Mouse (Mus musculus) testis, adult 2 months (tissue): ENCODE measurements around the gene Aldh1b1. TPM values are rescaled to one million over a fixed set of nuclear protein-coding genes. Genes with fewer than 3 reads are reported as not detected.
A peak's percentile ranks its signal among the peaks of the same experiment; 100 is the strongest.

Experiments
- H3K27ac ChIP-seq: fragments of 200-500 bp; 2 replicates; pipeline ENCODE4 v1.5.1; 2012; ENCODE audit warnings: low read depth, low read length; ENCODE audit not compliant: control insufficient read depth, insufficient read depth
- H3K27me3 ChIP-seq: fragments of 200-500 bp; 2 replicates; pipeline ENCODE4 v1.6.1; 2012; ENCODE audit warnings: mild to moderate bottlenecking, low read length, moderate library complexity; ENCODE audit not compliant: control insufficient read depth, insufficient read depth
- H3K36me3 ChIP-seq: fragments of 200-500 bp; 2 replicates; pipeline ENCODE4 v1.6.1; 2012; ENCODE audit warnings: mild to moderate bottlenecking, low read length; ENCODE audit not compliant: control insufficient read depth, insufficient read depth
- H3K4me1 ChIP-seq: fragments of 200-500 bp; 2 replicates; pipeline ENCODE4 v1.6.1; 2012; ENCODE audit warnings: low read length; ENCODE audit not compliant: control insufficient read depth, insufficient read depth
- H3K4me3 ChIP-seq: fragments of 200-500 bp; 2 replicates; pipeline ENCODE4 v1.5.1; 2012; ENCODE audit warnings: low read depth, mild to moderate bottlenecking, low read length, moderate library complexity, mixed read lengths; ENCODE audit not compliant: control insufficient read depth
- CTCF ChIP-seq: fragments of 200-500 bp; IDR thresholded peaks from 2 replicates; pipeline ENCODE4 v1.5.1; 2012; ENCODE audit warnings: low read depth, mild to moderate bottlenecking, inconsistent platforms, low read length, moderate library complexity; ENCODE audit not compliant: control insufficient read depth, insufficient read depth, insufficient replicate concordance
- POLR2A ChIP-seq: fragments of 200-500 bp; IDR thresholded peaks from 2 replicates; pipeline ENCODE4 v1.6.1; 2012; ENCODE audit warnings: low read depth, mild to moderate bottlenecking, inconsistent platforms, low read length, moderate library complexity; ENCODE audit not compliant: control insufficient read depth
- polyA plus RNA-seq: library from polyadenylated mRNA; depleted of rRNA; stranded (reverse); fragments of >200 nt; gene quantifications from 2 replicates; pipeline ENCODE4 v1.2.3, GENCODE M21; 2012

Gene Aldh1b1
- polyA plus RNA-seq, 1 experiment = 9.8 TPM

GRCm38 (mm10) chr4:45820074-45820830, 21.4 kb downstream of the Aldh1b1 start:
- Histone ChIP-seq H3K4me3 (no peak overlapping the region), H3K27me3 (no peaks in the 10 kb centered on the region), H3K36me3 (no peaks in the 10 kb centered on the region), H3K4me1 (no peaks in the 10 kb centered on the region), H3K27ac (no peak overlapping the region; the same call in 1 of the 2 replicates)
- peak; percentile 82; the same call in 1 of the 2 replicates for TF ChIP-seq CTCF
- TF ChIP-seq POLR2A = no peak

- no peaks in the 10 kb centered on the region for H3K36me3 ChIP-seq
- H3K4me3 ChIP-seq = no peak overlapping the region
- no peak overlapping the region for H3K27ac ChIP-seq
- TF ChIP-seq POLR2A (no peak), CTCF (no peak)
- H3K4me1 ChIP-seq = no peaks in the 10 kb centered on the region; the same call in 1 of the 2 replicates
- no peaks in the 10 kb centered on the region for H3K27me3 ChIP-seq
Observed at GRCm38 (mm10) chr4:45821995-45822394, 23.2 kb downstream of the Aldh1b1 start.

- Histone ChIP-seq H3K27me3 (no peaks in the 10 kb centered on the region), H3K4me1 (no peaks in the 10 kb centered on the region; the same call in 1 of the 2 replicates), H3K36me3 (no peaks in the 10 kb centered on the region), H3K27ac (no peak overlapping the region), H3K4me3 (no peak overlapping the region)
- TF ChIP-seq CTCF = no peak
- TF ChIP-seq POLR2A = no peak
Observed at GRCm38 (mm10) chr4:45822781-45823575, 24.2 kb downstream of the Aldh1b1 start.

GRCm38 (mm10) chr4:45824049-45824760, 25.4 kb downstream of the Aldh1b1 start:
- no peaks in the 10 kb centered on the region for H3K27me3 ChIP-seq
- TF ChIP-seq POLR2A (no peak), CTCF (no peak)
- H3K4me3 ChIP-seq = no peak overlapping the region
- H3K4me1 ChIP-seq = no peaks in the 10 kb centered on the region; the same call in 1 of the 2 replicates
- H3K27ac ChIP-seq = no peak overlapping the region
- no peaks in the 10 kb centered on the region for H3K36me3 ChIP-seq

- Histone ChIP-seq H3K36me3 (no peaks in the 10 kb centered on the region), H3K27me3 (no peaks in the 10 kb centered on the region), H3K4me3 (no peak overlapping the region), H3K4me1 (no peaks in the 10 kb centered on the region; the same call in 1 of the 2 replicates), H3K27ac (no peak overlapping the region)
- TF ChIP-seq CTCF (no peak), POLR2A (no peak)
Observed at GRCm38 (mm10) chr4:45824761-45825556, 26.1 kb downstream of the Aldh1b1 start.

GRCm38 (mm10) chr4:45826275-45827040, 27.6 kb downstream of the Aldh1b1 start, which contains the start of gene Igfbpl1:
Gene Igfbpl1, minus strand, starts transcription at chr4:45826923.
- no peak for TF ChIP-seq CTCF
- TF ChIP-seq POLR2A = no peak
- no peaks in the 10 kb centered on the region; the same call in 1 of the 2 replicates for H3K4me1 ChIP-seq
- H3K4me3 ChIP-seq = peak within 1 kb of the TSS; percentile 1; the same call in 1 of the 2 replicates
- no peak within 1 kb of the TSS for H3K27ac ChIP-seq
- H3K36me3 ChIP-seq = no peaks in the 10 kb centered on the region
- H3K27me3 ChIP-seq = no peaks in the 10 kb centered on the region
